Mouse (Mus musculus): ENCODE results near the gene Prr29. TPM values are rescaled to one million over a fixed set of nuclear protein-coding genes. Genes with fewer than 3 reads are reported as not detected.
"Not testable (repeated sequence)": the region's sequence is repeated elsewhere in the genome, so short reads cannot be mapped to it uniquely, and the experiment has no call there.

Gene Prr29
- total RNA-seq (2021), result under 1 TPM in 1 of 2 experiments, not detected in 1; 0.91 TPM
- long read RNA-seq, result 0 reads

GRCm38 (mm10) chr11:106365366-106365765, at the start of gene Prr29:
Gene Prr29, plus strand, starts transcription at chr11:106365472.
- DNase-seq (ENCODE audit: low spot score in 2 of 2), result no peak

GRCm38 (mm10) chr11:106316416-106316815, 48.9 kb upstream of the Prr29 start:
- no peak for DNase-seq (ENCODE audit: low spot score in 2 of 2)

- no peak for DNase-seq (ENCODE audit: low spot score in 2 of 2)
Measured at GRCm38 (mm10) chr11:106317801-106318200, 47.5 kb upstream of the Prr29 start.

- no peak for DNase-seq (ENCODE audit: low spot score in 2 of 2)
Measured at GRCm38 (mm10) chr11:106318406-106319366, 46.6 kb upstream of the Prr29 start.

- DNase-seq (ENCODE audit: low spot score in 2 of 2), result no peak
Measured at GRCm38 (mm10) chr11:106324858-106325257, 40.4 kb upstream of the Prr29 start.

DNA sequence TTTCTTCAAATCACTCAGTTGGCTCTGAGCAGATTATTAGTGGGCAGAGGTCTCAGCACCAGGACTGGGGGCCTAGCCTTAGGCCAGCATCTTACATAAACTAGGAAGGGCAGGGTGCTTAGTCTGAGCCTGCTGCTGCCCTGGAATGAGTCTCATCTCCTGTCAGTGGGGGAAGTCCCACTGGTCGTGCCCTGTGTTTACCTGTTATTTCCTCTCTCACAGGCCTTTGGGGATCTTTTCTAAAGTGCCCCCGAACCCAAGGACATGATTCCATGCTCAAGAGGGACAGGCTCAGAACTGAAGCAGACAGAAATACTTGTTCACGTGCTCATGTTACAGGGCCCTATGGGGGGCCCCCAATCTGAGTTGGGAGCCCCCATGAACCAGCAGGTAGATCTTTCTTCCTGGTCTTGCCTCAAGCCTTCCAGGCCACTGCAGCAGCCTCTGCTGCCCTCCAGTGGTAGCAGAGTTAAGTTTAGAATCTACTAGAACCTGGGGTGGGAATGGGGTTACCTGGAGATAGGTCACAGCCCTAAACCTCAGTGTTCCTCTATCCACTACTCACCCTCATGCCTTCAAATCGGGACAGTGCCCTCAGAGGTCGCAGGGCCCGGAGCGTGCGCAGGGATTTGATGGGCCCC, 39.6 kb upstream of the Prr29 start:
- DNase-seq (ENCODE audit: low spot score in 2 of 2), result peak; percentile 71 to 76

DNA sequence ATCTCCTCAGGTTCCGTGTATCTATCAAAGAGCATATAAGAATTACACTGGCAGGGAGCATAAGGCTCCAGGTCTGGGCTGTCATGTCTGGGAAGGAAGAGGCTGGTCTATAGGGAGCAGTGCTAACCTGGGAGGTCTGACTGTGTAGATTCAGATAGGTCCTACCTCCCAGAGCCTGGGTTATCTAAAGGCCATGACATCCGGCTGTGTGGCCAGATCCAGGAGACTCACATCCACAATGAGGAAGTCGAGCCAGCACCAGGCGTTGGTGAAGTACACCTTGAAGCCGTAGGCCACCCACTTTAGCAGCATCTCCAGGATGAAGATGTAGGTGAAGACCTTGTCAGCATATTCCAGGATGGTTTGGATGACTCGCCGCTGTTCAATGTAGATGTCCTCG, 38.8 kb upstream of the Prr29 start:
- DNase-seq (ENCODE audit: low spot score in 2 of 2), result no peak

DNA sequence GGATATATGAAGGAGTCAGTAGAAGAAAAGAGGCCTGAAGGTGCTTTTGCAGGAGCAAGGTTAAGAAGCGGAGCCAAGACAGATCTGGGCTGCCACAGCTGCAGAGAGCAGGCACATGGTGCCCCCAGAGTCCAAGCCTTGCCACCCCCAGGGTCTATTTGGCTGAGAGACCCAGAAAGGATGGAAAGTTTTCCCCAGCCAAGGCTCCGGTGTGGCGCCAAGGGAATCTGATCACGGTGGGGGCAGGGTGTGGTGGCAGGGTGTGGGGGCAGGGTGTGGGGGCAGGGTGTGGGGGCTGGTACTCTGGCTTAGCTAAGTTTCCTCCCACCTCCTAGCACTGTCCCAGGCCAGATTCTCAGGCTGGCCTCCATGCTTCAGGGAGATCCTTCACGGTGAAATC, 36.8 kb upstream of the Prr29 start:
- no peak for DNase-seq (ENCODE audit: low spot score in 2 of 2)

GRCm38 (mm10) chr11:106329128-106329527, 36.1 kb upstream of the Prr29 start:
- no peak for DNase-seq (ENCODE audit: low spot score in 2 of 2)

- peak; percentile 35 to 59 for DNase-seq (ENCODE audit: low spot score in 2 of 2)
Measured at GRCm38 (mm10) chr11:106329682-106330081, 35.6 kb upstream of the Prr29 start.

- no peak for DNase-seq (ENCODE audit: low spot score in 2 of 2)
Measured at GRCm38 (mm10) chr11:106332458-106332857, 32.8 kb upstream of the Prr29 start.

DNA sequence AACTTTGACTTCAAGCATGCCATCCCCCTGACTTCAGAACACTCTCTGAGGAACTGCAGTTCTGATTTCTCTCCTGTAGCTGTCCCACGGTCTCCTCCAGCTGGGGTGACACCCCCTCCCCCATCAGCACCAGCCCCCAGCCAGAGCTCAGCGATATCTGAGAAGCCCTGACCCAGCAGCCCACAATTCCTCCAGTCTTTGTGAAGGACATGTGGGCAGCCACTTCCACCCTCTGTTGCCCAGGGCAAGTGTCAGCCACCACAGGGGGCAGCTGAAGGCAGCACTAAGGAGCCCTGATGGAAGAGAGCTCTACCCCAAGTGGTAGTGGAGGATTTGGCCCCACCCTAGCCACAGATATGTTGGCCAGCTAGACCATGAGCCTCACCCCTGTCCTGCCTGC, 31.2 kb upstream of the Prr29 start:
- no peak for DNase-seq (ENCODE audit: low spot score in 2 of 2)

- no peak for DNase-seq (ENCODE audit: low spot score in 2 of 2)
Measured at GRCm38 (mm10) chr11:106338029-106338428, 27.2 kb upstream of the Prr29 start.

GRCm38 (mm10) chr11:106338870-106339269, 26.4 kb upstream of the Prr29 start:
- no peak for DNase-seq (ENCODE audit: low spot score in 2 of 2)

- not testable (repeated sequence) for DNase-seq (ENCODE audit: low spot score in 2 of 2)
Measured at GRCm38 (mm10) chr11:106339323-106339722, 25.9 kb upstream of the Prr29 start.

GRCm38 (mm10) chr11:106340990-106341520, 24.2 kb upstream of the Prr29 start:
- DNase-seq (ENCODE audit: low spot score in 2 of 2), result no peak

- DNase-seq (ENCODE audit: low spot score in 2 of 2), result no peak
Measured at GRCm38 (mm10) chr11:106344910-106345309, 20.4 kb upstream of the Prr29 start.

- no peak for DNase-seq (ENCODE audit: low spot score in 2 of 2)
Measured at GRCm38 (mm10) chr11:106349772-106350171, 15.5 kb upstream of the Prr29 start.

DNA sequence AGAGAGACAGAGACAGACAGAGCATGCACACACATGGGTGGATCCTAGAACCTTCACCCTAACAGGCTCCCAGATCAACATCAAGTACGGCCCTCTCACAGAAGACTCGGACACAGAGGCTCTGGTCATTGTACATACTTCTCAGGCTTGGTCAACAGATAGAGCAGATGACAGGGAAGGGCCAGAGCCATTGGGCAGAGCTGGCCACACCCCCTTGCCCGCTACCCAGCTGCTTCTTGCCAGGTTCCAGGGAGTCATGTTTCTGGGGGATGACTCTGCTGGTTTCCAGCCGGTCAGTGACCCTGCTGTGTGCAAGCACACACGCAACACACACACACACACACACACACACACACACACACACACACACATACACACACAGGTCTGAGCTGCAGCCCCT, 14.4 kb upstream of the Prr29 start:
- no peak for DNase-seq (ENCODE audit: low spot score in 2 of 2)

DNA sequence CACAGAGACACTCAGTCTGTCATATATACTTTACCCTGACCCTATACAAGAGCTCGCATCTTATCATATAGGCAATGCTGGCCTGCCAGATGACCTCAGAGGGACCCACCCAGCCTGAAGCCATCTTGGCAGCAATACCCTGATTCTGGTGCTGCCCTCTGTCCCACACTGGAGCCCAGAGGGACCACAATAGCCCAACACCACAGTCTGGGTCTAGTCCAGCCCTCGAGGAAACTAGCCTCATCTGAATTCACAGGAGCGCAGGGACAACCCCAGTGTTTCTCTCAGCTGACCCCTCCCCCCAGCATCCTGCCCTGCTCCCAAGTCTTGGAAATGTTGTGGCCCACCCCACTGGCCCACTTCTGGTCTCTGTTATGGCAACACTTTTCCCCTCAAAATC, 14.0 kb upstream of the Prr29 start:
- no peak for DNase-seq (ENCODE audit: low spot score in 2 of 2)

DNA sequence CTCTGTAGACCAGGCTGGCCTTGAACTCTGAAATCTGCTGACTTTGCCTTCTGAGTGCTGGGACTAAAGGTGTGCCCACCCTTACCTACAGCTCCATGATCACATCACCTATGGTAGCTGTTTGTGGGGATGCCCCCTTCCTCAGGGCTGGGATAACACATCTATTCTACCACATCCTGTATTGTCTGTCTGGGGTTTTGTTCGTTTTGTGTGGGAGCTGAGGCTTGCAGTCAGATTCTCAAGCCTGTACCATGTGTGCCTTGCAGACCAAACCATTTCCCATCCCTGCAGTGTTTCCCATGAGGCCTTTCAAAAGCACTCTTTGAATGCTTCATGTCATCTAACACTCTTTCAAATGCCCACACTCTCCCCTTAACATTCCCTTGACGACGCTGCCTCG, 13.3 kb upstream of the Prr29 start:
- no peak for DNase-seq (ENCODE audit: low spot score in 2 of 2)

- DNase-seq (ENCODE audit: low spot score in 2 of 2), result no peak
Measured at GRCm38 (mm10) chr11:106353188-106353587, 12.1 kb upstream of the Prr29 start, which contains the start of gene Scn4a. Gene Scn4a, minus strand, starts transcription at chr11:106353288.
